Mouse (Mus musculus) monocyte, adult 5-6 weeks (primary cell): ENCODE data around the gene Tmem132d. TPM values are rescaled to one million over a fixed set of nuclear protein-coding genes. Genes with fewer than 3 reads are reported as not detected.

Source experiments
- ATAC-seq: fragments of 153-309, 156-312 bp; replicated peaks from 2 replicates; pipeline ENCODE4 v1.8.0; 2017; ENCODE audit warnings: mild to moderate bottlenecking; ENCODE audit not compliant: low TSS enrichment, insufficient number of reproducible peaks, severe bottlenecking, poor library complexity, low FRiP score
- total RNA-seq: library from RNA; stranded (forward); fragments of 200-1000, 200-491, 200-594 nt; gene quantifications from 3 replicates; pipeline ENCODE4 v1.2.3, GENCODE M21; 2017

The Tmem132d gene
- not detected in 3 replicates for total RNA-seq

DNA sequence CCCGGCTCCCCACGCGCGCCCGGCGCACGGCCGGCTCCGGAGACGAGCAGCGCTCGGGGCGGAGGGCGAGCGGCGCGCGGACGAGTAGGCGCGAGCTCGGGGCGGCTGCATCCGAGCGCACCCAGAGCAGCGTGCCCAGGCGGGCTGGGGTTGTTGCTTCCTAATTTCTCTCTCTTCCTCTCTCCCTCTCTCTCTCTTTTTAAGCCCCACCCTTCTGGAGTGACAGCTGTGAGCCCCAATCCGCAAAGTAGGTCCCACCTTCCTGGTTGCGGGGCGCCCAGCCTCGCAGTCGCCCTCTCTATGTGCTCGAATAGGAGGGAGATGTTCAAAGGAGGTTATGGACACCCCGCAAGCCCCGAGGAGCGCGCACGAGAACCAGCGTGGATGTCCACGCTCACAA, at the start of gene Tmem132d:
TSS of gene Tmem132d (minus strand) at position 162 of the 400 bp plus-strand sequence.
- no peak for ATAC-seq

DNA sequence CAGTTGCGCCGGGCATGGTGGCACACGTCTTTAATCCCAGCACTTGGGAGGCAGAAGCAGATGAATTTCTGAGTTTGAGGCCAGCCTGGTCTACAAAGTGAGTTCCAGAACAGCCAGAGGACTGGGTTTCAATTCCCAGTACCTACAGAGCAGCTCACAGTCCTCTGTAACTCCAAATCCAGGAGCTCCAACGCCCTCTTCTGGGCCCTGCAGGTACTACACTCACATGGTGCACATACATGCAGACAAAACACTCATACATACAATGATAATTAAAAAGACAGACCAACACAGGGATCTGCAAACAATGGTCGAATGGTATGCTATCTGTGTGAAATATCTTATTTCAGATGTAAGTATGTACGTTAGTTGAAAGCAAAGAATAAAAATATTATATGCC, 47.9 kb upstream of the Tmem132d start:
- no peak for ATAC-seq

DNA sequence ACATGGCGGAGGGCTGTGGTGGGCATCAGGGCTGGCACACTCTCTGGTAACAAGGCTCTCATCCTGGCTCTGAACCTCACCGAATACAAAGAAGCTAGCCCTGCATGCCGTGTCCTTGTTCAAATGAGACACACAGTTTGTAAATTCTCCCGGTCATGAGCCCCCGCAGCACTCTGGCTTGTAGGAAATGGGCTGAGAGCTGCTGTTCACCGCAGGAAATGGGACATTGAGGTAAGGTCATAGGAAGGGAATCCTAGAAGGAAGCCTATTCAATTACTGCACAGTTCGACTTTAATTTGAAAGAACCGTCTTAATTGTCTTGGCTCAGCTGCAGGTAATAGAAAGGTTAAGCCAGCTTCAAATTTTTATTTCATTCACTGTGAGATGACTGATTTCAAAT, 42.5 kb upstream of the Tmem132d start:
- no peak for ATAC-seq

DNA sequence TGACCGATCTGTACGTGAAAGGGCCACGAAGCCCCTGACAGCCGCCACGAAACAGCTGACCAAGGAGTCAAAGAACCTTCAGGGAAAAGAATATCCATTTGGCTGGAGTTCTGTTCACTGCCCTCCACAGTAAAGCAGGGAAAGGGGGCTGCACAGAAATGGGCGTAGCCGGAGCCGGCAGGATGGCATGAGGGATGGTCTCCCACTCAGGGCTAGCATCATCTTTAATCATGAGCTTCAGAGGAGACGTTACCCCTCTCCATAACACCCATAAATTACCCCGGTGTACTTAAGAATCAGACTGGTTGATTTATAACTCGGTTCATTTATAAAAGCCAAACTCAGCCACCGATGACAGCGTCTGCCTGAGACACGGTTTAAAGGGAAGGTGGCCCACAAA, 36.9 kb upstream of the Tmem132d start:
- ATAC-seq: no peak

DNA sequence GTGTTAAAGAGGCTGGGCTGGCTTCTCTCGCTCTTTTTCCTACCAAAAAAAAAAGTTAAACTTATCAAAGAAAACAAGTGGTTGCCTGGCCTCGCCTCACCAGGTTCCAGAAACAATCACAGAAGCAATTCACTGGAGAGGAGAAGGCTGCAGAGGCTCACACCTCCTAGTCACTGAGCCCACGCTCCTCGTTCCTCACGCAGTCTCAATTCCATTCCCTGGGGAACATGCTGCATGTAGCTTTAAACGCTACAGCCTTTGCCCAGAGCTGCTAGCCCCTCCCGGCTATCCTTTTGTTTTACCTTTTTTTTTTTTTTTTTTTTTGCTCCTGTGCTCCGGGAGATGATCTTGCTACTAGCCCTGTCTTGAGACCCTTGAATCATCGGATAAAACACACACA, 31.6 kb upstream of the Tmem132d start:
- ATAC-seq: no peak

DNA sequence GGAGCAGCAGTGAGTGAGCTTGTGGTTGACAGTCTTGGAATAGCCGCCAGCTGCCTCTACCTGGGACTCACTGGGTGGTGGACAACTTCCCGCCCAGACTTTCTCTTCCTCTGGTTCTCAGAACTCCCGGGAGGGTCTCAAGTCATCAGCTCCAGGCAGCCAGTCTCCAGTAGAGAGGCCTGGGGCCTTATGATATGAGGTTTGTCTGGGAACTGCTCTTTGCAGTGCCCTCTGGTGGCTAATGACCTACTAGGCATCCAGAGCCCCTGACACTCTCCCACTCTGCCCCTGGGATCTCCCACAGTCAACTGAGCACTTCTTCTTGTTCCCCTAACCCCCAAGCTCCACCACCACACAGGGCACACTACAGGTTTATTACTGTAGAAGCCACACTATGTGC, 27.7 kb upstream of the Tmem132d start:
- ATAC-seq: no peak

DNA sequence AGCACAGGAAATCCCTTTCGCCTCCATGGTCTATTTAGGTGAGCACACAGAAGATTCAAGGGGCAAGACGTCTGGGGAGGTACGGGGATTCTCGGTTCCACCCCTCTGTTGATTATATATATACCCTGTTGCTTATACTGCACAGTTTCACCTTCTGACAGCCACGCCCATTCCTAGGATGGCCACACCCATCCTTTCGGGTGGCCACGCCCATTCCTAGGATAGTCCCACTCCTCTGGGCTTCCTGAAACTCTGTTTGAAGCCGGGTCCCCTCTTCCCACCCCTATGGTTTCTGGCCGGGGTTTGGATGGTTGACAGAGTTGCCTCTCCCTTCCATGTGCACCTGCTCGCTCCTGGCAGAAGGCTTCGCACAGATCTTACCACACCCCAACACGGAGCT, 22.9 kb upstream of the Tmem132d start:
- no peak for ATAC-seq

DNA sequence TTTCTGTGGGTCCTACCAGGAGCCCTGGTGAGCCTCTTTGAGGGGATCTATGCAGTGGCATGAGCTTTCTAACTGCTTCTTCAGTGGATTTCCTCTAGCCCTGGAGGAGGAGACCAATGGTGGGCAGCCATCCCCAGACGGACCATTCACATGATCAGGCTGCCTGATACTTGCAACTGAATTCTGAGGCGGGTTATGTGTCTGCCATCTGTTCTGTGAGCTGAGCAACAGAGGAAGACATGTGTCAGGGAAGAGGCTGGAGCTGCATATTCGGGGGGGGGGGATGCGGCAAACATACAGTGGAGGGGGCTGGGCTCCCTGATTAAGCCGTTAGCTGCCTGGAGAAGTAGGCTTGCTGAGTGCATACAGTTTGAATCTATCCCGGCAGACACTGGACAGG, 19.3 kb upstream of the Tmem132d start:
- ATAC-seq: no peak

DNA sequence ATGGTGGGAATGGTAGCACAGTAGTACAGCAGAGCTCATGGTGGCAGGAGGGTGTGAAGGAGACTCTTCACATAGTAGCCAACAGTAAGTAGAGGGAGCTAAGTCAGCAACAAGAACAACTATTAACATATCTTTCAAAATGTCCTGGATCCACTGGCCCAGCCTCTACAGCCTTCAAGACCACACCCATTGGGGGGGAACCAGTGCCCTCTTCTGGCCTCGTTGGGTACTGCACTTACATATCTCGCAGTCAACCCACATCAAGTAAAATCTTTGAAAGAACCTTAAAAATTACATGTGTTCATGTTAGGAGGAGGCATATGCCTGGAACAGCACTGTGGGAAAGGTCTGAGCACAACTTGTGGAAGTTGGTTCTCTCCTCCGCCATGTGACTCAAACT, 17.9 kb upstream of the Tmem132d start:
- ATAC-seq: no peak

DNA sequence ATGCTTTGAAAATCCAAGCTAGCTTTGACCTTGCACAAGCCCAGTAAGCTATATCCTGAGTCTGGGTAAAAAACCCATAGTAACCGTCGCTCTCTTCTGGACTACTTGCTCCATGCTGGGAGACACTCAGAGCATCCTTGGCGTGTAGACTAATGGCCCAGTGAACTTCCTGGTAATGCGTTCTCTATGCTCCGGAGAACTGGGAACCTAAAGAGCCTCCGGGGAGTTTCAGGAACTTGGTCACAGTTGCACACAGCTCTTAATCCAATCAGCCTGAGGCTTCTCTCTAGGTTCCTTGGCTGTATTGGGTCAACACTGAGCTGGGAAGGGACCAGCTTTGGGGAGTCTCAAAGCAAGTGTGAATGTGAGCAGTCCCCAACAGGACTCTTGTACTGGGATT, 12.0 kb upstream of the Tmem132d start:
- ATAC-seq: no peak

DNA sequence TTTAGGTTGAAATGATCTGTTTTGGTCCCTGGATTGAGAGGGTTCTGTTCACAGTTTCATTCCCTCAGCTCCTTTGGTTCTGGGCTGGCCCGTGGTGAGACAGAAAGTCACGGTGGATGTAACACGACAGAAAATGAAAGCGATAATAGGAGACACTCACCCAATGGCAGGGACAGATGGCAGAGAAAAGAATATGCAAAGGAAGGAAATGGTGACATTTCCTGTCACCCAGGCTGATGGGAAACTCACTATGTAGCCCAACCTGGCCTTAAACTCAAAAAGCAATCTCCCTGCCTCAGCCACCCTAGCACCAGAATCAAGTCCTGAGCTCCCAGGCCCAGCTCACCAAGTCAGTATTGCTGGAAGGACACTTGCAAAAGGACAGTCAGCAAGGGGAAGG, 11.0 kb upstream of the Tmem132d start:
- no peak for ATAC-seq

DNA sequence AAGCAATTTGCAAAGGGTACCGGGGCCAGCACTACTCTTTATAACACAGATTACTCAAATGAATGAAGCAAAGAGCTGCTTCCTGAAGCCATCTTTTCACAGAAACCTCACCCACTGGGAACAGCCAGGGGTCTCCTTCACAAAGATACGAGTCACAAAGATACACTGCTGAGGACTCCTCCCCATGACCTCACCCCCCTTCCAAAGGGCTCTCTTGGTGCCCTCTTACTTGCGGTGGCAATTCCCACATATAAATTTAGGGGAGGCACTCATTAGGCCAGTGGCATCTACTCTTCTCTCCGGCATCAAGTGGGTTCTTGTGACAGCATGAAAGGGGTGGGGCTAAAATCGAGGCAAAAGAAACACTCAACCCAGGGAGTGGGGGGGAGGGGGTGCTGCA, 8.2 kb upstream of the Tmem132d start:
- no peak for ATAC-seq

DNA sequence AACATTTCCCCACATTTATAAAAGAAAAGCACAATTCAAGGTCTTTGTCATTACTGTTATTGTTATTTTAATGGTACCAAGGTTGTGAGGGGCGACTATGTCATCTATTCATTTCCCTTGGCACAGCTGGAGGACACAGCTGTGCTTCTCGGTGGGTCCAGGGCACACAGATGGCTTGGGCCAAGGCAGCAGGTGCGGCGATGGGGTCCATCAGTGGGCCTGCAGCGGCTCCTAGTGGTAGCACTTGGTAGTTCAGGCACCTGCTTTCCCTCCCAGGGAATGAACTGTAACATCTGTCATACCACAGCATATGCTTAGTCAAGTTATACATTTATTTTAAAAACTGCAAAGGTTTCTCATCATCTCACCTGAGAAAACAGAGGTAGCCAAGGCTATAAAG, 7.0 kb upstream of the Tmem132d start:
- no peak for ATAC-seq

DNA sequence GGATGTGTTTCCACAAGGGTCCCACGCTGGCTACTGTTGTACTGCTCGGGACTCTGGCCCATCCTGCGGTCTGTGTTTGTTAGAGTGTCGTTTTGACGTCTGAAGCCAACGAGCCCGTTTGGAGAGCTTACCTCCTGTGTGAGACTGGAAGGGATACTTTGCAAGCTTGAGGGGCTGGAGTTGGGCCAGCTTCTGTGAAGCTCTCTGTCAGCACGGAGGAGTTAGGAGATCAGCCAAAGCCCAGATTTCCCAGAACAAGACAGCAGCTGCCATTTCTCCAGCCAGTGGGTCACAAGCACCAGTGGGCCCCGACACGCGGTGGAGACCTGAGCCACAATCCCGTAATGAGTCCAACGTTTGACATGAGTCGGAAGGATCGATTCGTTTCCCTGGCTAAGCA, 5.2 kb upstream of the Tmem132d start:
- no peak for ATAC-seq

DNA sequence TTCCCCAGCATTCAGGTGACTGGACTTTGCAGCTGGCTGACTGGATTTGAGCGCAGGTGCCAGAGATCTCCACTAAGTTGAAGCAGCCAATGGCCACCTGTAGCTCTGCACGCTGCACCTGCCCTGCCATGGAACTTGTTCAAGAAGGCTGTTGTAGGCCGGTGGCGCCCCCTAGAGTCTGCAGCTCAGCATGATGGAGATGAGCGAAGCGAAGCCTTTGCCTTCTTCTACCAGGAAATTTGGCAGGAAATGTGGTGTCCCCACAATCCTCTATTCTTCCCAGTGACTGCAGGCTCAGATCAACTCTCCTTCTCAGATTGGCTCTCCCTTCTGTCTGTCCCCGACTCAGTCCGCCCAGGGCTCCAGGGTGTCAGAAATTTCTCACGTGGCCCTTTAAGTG, 4.0 kb upstream of the Tmem132d start:
- no peak for ATAC-seq

DNA sequence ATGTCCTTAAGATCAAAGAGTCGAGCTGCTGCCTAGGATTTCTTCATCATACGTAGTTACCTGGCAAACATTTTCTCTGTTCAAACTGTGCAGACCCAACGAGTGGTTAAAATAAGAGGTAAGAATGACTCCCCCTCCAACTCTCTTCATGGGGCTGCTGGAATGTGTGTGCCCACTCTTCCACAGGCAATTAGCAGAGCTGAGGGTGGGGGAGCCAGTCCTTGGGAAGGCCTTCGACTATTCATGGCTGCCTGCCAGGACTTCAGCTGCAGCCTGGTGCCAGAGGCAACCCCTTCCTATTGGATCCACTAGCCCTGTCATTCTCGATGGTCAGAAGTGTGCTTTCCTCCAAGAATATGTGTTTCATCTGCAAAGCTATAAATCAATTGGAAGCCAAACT, 2.8 kb upstream of the Tmem132d start:
- ATAC-seq: no peak

DNA sequence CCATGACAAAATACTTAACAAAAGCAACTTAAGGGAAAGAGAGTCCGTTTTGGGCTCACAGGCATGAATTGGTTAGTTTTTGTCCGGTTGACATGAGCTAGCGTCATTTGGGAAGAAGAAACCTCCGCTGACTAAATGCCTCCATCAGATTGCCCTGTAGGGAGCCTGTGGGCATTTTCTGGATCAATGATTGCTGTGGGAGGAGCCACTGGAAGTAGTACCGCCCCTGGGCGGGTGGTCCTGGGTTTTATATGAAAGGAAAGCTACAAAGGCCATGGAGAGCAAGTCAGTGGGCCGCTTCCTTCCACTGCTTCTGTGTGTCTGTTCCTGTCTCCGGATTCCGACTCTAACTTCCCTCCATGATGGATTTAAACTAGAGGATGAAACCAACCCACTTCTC, 909 bp upstream of the Tmem132d start:
- ATAC-seq: no peak

DNA sequence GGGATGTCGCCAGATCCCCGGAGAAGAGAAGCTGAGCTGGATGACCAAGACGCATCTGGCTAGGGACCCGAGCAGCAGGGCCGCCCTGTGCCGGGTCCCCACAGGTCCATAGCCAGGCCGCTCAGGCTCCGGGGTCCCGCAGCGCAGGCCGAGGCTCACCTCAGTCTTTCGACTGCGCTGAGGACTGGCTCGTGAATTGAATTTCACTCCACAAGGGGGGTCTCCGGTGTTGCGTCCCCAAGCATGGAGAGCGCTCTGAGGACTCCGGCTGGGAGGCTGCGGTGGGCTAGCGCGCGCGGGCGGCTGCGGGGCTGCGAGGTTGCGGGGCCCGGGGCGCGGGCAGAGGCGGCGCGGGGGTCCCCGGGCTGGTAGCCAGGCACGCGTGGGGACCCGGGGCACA, 455 bp downstream of the Tmem132d start:
- no peak for ATAC-seq

DNA sequence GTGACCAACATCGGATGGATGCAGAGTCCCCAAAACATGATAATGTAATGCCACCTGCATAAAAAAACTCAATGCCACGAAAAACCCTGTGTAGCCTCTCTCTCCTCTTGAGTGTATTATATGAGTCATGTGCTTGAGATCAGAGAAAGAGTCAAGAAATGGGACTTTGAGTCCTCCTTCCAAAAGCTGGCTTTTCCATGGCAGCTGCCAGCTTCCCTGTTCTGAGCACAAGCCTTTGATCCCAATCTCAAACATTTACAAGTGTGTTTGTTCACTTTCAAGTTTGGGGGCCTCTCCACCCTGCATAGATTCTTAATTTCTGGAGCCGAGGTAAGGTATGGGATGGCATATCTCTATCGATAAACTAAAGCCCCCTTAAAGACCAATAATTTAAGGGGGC, 8.2 kb downstream of the Tmem132d start:
- ATAC-seq: no peak

DNA sequence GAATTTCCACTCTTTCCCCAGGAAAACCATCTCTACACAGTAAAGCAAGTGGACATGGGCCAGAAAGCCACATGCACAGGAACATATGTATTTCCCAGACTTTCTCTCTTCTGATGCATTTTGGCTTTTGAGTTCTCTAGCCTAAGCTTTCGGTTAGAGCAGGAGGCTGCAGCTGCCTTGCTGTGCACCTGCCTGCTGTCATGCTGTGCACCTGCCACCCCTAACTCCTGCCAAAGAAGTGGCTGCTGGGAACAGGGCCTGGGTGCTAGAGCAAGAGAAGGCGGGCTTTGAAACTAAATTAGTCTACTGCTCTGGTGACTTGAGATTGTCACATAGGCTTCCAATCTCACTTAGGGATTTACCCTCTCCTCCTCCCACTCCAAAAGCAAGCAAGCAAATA, 8.7 kb downstream of the Tmem132d start:
- no peak for ATAC-seq

DNA sequence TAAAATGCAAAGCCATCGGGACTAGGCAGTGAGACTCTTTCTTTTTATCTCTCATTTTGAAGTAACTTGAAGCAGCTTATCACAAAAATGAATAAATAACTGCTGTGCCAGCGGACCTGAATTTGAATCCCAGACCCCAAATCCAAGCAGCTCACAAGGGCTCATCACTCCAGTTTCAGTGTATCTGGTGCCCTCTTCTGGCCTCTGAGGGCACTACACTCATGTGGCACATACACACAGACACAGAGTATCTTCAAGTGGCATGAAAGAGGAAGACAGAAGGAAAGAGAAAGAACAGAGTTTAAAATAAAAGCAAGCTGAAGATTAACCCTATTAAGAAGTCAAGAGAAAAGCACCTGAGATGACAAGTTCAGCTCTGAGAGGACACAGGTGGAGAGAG, 10.8 kb downstream of the Tmem132d start:
- ATAC-seq: no peak
